Mouse (Mus musculus) neutrophil, adult 83 days (primary cell): ENCODE data around the gene Hspg2. TPM values are rescaled to one million over a fixed set of nuclear protein-coding genes. Genes with fewer than 3 reads are reported as not detected.

Experiments
- total RNA-seq, 2 experiments: library from RNA; stranded (reverse); gene quantifications; one replicate each; pipeline ENCODE4 v1.2.4; 2023

Gene Hspg2
- under 1 TPM; 0.31 to 0.66 TPM for total RNA-seq

GRCm38 (mm10) chr4:137468260-137469080 is at the start of gene Hspg2:
TSS of gene Hspg2 (plus strand) at chr4:137468769.

GRCm38 (mm10) chr4:137430502-137430901 is 38.1 kb upstream of the Hspg2 start, which contains the start of gene Cela3b:
TSS of gene Cela3b (minus strand) at chr4:137430540.

GRCm38 (mm10) chr4:137453234-137453767 is 15.3 kb upstream of the Hspg2 start, which contains the start of gene 1700013G24Rik:
TSS of gene 1700013G24Rik (plus strand) at chr4:137453284.

GRCm38 (mm10) chr4:137574469-137574868 is 105.9 kb downstream of the Hspg2 start, which contains the start of gene Ldlrad2:
TSS of gene Ldlrad2 (minus strand) at chr4:137574569.

GRCm38 (mm10) chr4:137593601-137594495 is 125.3 kb downstream of the Hspg2 start, which contains the start of gene Usp48:
TSS of gene Usp48 (plus strand) at chr4:137593755.

Other genes with a start within 250 kb of the Hspg2 start
- under 1 TPM in 1 of 2 experiments, not detected in 1; 0.13 TPM for gene Wnt4, start 191.3 kb upstream of the Hspg2 start, total RNA-seq
- 100 to 1,000 TPM; 471 to 503 TPM for gene Cdc42, start 111.0 kb upstream of the Hspg2 start, total RNA-seq
- gene Cela3a, start 59.0 kb upstream of the Hspg2 start, total RNA-seq = not detected
- not detected for gene Cela3b, start 38.2 kb upstream of the Hspg2 start, total RNA-seq
- not detected for gene 1700013G24Rik, start 15.5 kb upstream of the Hspg2 start, total RNA-seq
- gene Ldlrad2, start 105.8 kb downstream of the Hspg2 start, total RNA-seq = not detected
- 100 to 1,000 TPM in 1 of 2 experiments, 10 to 100 TPM in 1; 99.4 to 100 TPM for gene Usp48, start 125.0 kb downstream of the Hspg2 start, total RNA-seq
- 1 to 10 TPM; 1.3 to 2.7 TPM for gene Rap1gap, start 196.0 kb downstream of the Hspg2 start, total RNA-seq